Mouse (Mus musculus) heart, embryonic 16.5 days (tissue): ENCODE measurements around the gene Grid2. TPM values are rescaled to one million over a fixed set of nuclear protein-coding genes. Genes with fewer than 3 reads are reported as not detected.

Experiments
- ATAC-seq: fragments of 200-750 bp; cut with Nextera tagmentation; replicated peaks from 2 replicates; pipeline ENCODE4 v1.8.0; 2017; ENCODE audit warnings: moderate number of reproducible peaks; ENCODE audit not compliant: insufficient read depth, low FRiP score; ENCODE audit errors: extremely low read depth
- H3K27ac ChIP-seq: fragments of 300-500 bp; sonication (generic); 2 replicates; pipeline ENCODE4 v1.5.1; 2014; ENCODE audit warnings: mild to moderate bottlenecking, low read length, control low read depth, moderate library complexity
- H3K27me3 ChIP-seq: fragments of 300-500 bp; sonication (generic); 2 replicates; pipeline ENCODE4 v1.6.1; 2014; ENCODE audit warnings: low read length, mixed read lengths; ENCODE audit not compliant: control insufficient read depth, insufficient read depth
- H3K36me3 ChIP-seq: fragments of 300-500 bp; sonication (generic); 2 replicates; pipeline ENCODE4 v1.6.1; 2014; ENCODE audit not compliant: control insufficient read depth, insufficient read depth
- H3K4me1 ChIP-seq: fragments of 300-500 bp; sonication (generic); 2 replicates; pipeline ENCODE4 v1.6.1; 2014; ENCODE audit warnings: low read length, mixed read lengths; ENCODE audit not compliant: control insufficient read depth, insufficient read depth
- H3K4me2 ChIP-seq: fragments of 300-500 bp; sonication (generic); 2 replicates; pipeline ENCODE4 v1.6.1; 2014; ENCODE audit warnings: low read depth, mild to moderate bottlenecking, control low read depth, low read length
- H3K4me3 ChIP-seq: fragments of 300-500 bp; sonication (generic); 2 replicates; pipeline ENCODE4 v1.5.1; 2014; ENCODE audit warnings: mild to moderate bottlenecking, control low read depth, low read length
- H3K9ac ChIP-seq: fragments of 300-500 bp; sonication (generic); 2 replicates; pipeline ENCODE4 v1.6.1; 2014; ENCODE audit warnings: low read length, control low read depth
- H3K9me3 ChIP-seq: fragments of 300-500 bp; sonication (generic); replicated peaks from 2 replicates; pipeline ENCODE4 v1.6.1; 2016; ENCODE audit warnings: low read length; ENCODE audit not compliant: control insufficient read depth
- WGBS: fragments of 180-500 bp; shearing (Covaris S2); extraction: QIAGEN DNeasy Blood & Tissue Kit; methylation state at CpG from one replicate; pipeline ENCODE4 v1.1.7; 2014; 5-methylcytosine and 5-hydroxymethylcytosine counted together
- polyA plus RNA-seq: library from polyadenylated mRNA; unstranded; fragments of >200 nt; fragmentation: Nextera tagmentation; extraction: Ambion mirVana; gene quantifications from 2 replicates; pipeline ENCODE4 v1.2.1, GENCODE M21; 2015

Grid2 gene
- polyA plus RNA-seq, 1 experiment from 2014 or later: 0.55 TPM

- no peak for ATAC-seq
- H3K4me3 ChIP-seq: no peak overlapping the region
- no peaks in the 10 kb centered on the region for H3K27me3 ChIP-seq
- H3K9ac ChIP-seq: no peak overlapping the region
- no peak overlapping the region for H3K4me2 ChIP-seq
- no peaks in the 10 kb centered on the region for H3K36me3 ChIP-seq
- H3K9me3 ChIP-seq: no peaks in the 10 kb centered on the region
- H3K4me1 ChIP-seq: no peaks in the 10 kb centered on the region
- 85% methylated on average over 1 of the region's 1 CpGs for WGBS
- H3K27ac ChIP-seq: no peak overlapping the region
Measured at GRCm38 (mm10) chr6:64293761-64294160, 1038.1 kb downstream of the Grid2 start.

- 51% methylated on average over 1 of the region's 1 CpGs for WGBS
- Histone ChIP-seq H3K9ac (no peak overlapping the region), H3K27me3 (no peaks in the 10 kb centered on the region), H3K36me3 (no peaks in the 10 kb centered on the region), H3K4me3 (no peak overlapping the region), H3K9me3 (no peaks in the 10 kb centered on the region), H3K4me1 (no peaks in the 10 kb centered on the region), H3K4me2 (no peak overlapping the region), H3K27ac (no peak overlapping the region)
- no peak for ATAC-seq
Measured at GRCm38 (mm10) chr6:64297633-64298032, 1042.0 kb downstream of the Grid2 start.

- no peak overlapping the region for H3K4me2 ChIP-seq
- H3K36me3 ChIP-seq: no peaks in the 10 kb centered on the region
- no peaks in the 10 kb centered on the region for H3K9me3 ChIP-seq
- H3K4me1 ChIP-seq: no peaks in the 10 kb centered on the region
- H3K4me3 ChIP-seq: no peak overlapping the region
- no peak overlapping the region for H3K9ac ChIP-seq
- ATAC-seq: no peak
- 64% methylated on average over 2 of the region's 2 CpGs for WGBS
- no peaks in the 10 kb centered on the region for H3K27me3 ChIP-seq
- H3K27ac ChIP-seq: no peak overlapping the region
Measured at GRCm38 (mm10) chr6:64304709-64305476, 1049.2 kb downstream of the Grid2 start.

GRCm38 (mm10) chr6:64308631-64309030 is 1053.0 kb downstream of the Grid2 start:
- no peaks in the 10 kb centered on the region for H3K27me3 ChIP-seq
- no peaks in the 10 kb centered on the region for H3K4me1 ChIP-seq
- no peak overlapping the region for H3K9ac ChIP-seq
- no peaks in the 10 kb centered on the region for H3K9me3 ChIP-seq
- no peak overlapping the region for H3K4me3 ChIP-seq
- no peaks in the 10 kb centered on the region for H3K36me3 ChIP-seq
- H3K4me2 ChIP-seq: no peak overlapping the region
- WGBS: 82% methylated on average over 1 of the region's 1 CpGs
- no peak for ATAC-seq
- H3K27ac ChIP-seq: no peak overlapping the region

GRCm38 (mm10) chr6:64313132-64313531 is 1057.5 kb downstream of the Grid2 start:
- H3K4me2 ChIP-seq: no peak overlapping the region
- H3K9ac ChIP-seq: no peak overlapping the region
- no peaks in the 10 kb centered on the region for H3K36me3 ChIP-seq
- no peak for ATAC-seq
- no peaks in the 10 kb centered on the region for H3K4me1 ChIP-seq
- WGBS: 86% methylated on average over 1 of the region's 1 CpGs
- no peaks in the 10 kb centered on the region for H3K9me3 ChIP-seq
- H3K4me3 ChIP-seq: no peak overlapping the region
- H3K27me3 ChIP-seq: no peaks in the 10 kb centered on the region
- H3K27ac ChIP-seq: no peak overlapping the region

- whole genome bisulfite sequencing: 81% methylated on average over 1 of the region's 1 CpGs
Measured at GRCm38 (mm10) chr6:64326936-64327335, 1071.3 kb downstream of the Grid2 start.

GRCm38 (mm10) chr6:64327876-64328275 is 1072.2 kb downstream of the Grid2 start:
- Histone ChIP-seq H3K4me2 (no peak overlapping the region), H3K36me3 (no peaks in the 10 kb centered on the region), H3K9ac (no peak overlapping the region), H3K27me3 (no peaks in the 10 kb centered on the region), H3K27ac (no peak overlapping the region), H3K4me1 (no peaks in the 10 kb centered on the region), H3K9me3 (no peaks in the 10 kb centered on the region), H3K4me3 (no peak overlapping the region)
- no peak for ATAC-seq
- 65% methylated on average over 3 of the region's 3 CpGs for WGBS

More at GRCm38 (mm10) chr6:64326936-64327335, 1071.3 kb downstream of the Grid2 start:
- ATAC-seq: no peak
- H3K27ac ChIP-seq: no peak overlapping the region
- H3K9ac ChIP-seq: no peak overlapping the region
- no peaks in the 10 kb centered on the region for H3K36me3 ChIP-seq
- H3K4me1 ChIP-seq: no peaks in the 10 kb centered on the region
- H3K9me3 ChIP-seq: no peaks in the 10 kb centered on the region
- H3K27me3 ChIP-seq: no peaks in the 10 kb centered on the region
- H3K4me2 ChIP-seq: no peak overlapping the region
- no peak overlapping the region for H3K4me3 ChIP-seq

GRCm38 (mm10) chr6:64398413-64399098 is 1142.9 kb downstream of the Grid2 start:
- Histone ChIP-seq H3K36me3 (no peaks in the 10 kb centered on the region), H3K9me3 (no peaks in the 10 kb centered on the region), H3K27me3 (no peaks in the 10 kb centered on the region), H3K4me3 (no peak overlapping the region), H3K9ac (no peak overlapping the region), H3K27ac (no peak overlapping the region), H3K4me2 (no peak overlapping the region), H3K4me1 (no peaks in the 10 kb centered on the region)
- ATAC-seq: no peak
- WGBS: 79% methylated on average over 4 of the region's 4 CpGs

- H3K9me3 ChIP-seq: no peaks in the 10 kb centered on the region
- H3K4me2 ChIP-seq: no peak overlapping the region
- ATAC-seq: no peak
- no peak overlapping the region for H3K4me3 ChIP-seq
- no peaks in the 10 kb centered on the region for H3K27me3 ChIP-seq
- no peaks in the 10 kb centered on the region for H3K36me3 ChIP-seq
- H3K27ac ChIP-seq: no peak overlapping the region
- no peak overlapping the region for H3K9ac ChIP-seq
- H3K4me1 ChIP-seq: no peaks in the 10 kb centered on the region
Measured at GRCm38 (mm10) chr6:64427658-64428057, 1172.0 kb downstream of the Grid2 start.
